Comparison of ENCODE assay signal across 13 mouse cellular contexts in the genomic region with DNA sequence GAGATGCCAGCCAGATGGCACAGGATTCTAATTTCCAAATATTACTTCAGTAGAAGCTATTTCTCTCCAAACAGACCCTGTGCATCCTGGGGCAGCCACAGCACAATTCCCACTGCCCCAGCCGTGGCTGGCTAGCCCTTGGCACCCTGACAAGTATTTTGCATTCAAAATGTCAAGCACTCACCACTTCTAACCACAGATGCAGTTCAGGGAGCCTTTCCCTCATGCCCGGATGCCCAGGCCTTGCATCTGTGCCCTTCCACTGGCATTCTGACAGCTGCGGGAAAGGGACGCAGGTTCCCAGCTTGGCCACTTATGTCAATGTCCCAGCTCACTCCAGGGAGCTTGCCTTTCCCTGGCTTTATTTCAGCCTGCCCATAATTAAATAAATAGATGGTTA.
DNase-seq lines count a peak whose midpoint lies in the region; ATAC-seq and TF ChIP-seq lines count a peak whose summit lies in the region.
"Had no signal": no experiment of that assay in that cellular context is flagged by ENCODE, and none has a peak within 500 bp of the region (broad histone marks: within the 10 kb centered on the region; RNA-seq: fewer than 3 reads in every experiment).

No protein-coding gene starts in this region.

- no peak for TF ChIP-seq CTCF in kidney, adult 2 months (conservative IDR thresholded peaks at IDR 0.05; ENCODE audit: insufficient read depth, insufficient read length, low read depth, low read length)

- TF ChIP-seq POLR2A in kidney, adult 2 months (IDR thresholded peaks at IDR 0.05; ENCODE audit: low read depth, low read length) = no peak

- H3K27ac ChIP-seq in kidney, adult 2 months (ENCODE audit: insufficient read depth, low read depth, low read length) = no peak overlapping the region
- H3K27ac ChIP-seq in kidney, embryonic 16.5 days (ENCODE audit: low read length) = no peak overlapping the region
- H3K27ac ChIP-seq: limb, embryonic 12.5 days had no signal

- H3K9ac ChIP-seq in kidney, embryonic 16.5 days (replicated peaks; ENCODE audit: low read length) = no peak overlapping the region
- H3K9ac ChIP-seq: limb, embryonic 12.5 days had no signal

- no peak for ATAC-seq in kidney, embryonic 16.5 days (ENCODE audit: low FRiP score, low TSS enrichment)

- H3K4me1 ChIP-seq in kidney, adult 2 months (ENCODE audit: control insufficient read depth, insufficient read depth, low read length) = no peaks in the 10 kb centered on the region
- H3K4me1 ChIP-seq in kidney, embryonic 16.5 days (ENCODE audit: insufficient read depth, low read length) = no peaks in the 10 kb centered on the region
- H3K4me1 ChIP-seq: limb, embryonic 12.5 days had no signal

- no peak overlapping the region for H3K4me3 ChIP-seq in kidney, adult 2 months (ENCODE audit: insufficient read depth, low read depth, low read length)
- H3K4me3 ChIP-seq in kidney, embryonic 16.5 days (ENCODE audit: low read length) = no peak overlapping the region
- H3K4me3 ChIP-seq: limb, embryonic 12.5 days had no signal

- H3K27me3 ChIP-seq in kidney, adult 2 months (replicated peaks; ENCODE audit: control insufficient read depth, insufficient read depth, low read length) = no peaks in the 10 kb centered on the region
- H3K27me3 ChIP-seq in kidney, embryonic 16.5 days (ENCODE audit: insufficient read depth, low read length) = no peaks in the 10 kb centered on the region
- H3K27me3 ChIP-seq: limb, embryonic 12.5 days had no signal

- no peak overlapping the region for H3K4me2 ChIP-seq in kidney, embryonic 16.5 days (replicated peaks; ENCODE audit: low read depth, low read length)
- H3K4me2 ChIP-seq: limb, embryonic 12.5 days had no signal

- 58% methylated on average over 4 of the region's 4 CpGs for WGBS in kidney, adult 2 months
- 66% methylated on average over 4 of the region's 4 CpGs for WGBS in kidney, embryonic 16.5 days

- peak; percentile 26 to 66 for DNase-seq in cerebellum, postnatal 4 days (ENCODE audit: low spot score in 2 of 2)
- DNase-seq in cerebellum, adult 8-10 months = no peak
- peak; percentile 22 for DNase-seq in kidney, adult 2 months
- peak; percentile 5 for DNase-seq in right cerebral cortex, postnatal 4 days
- DNase-seq in right cerebral cortex, postnatal 14 days = no peak
- DNase-seq in thymus, postnatal 4 days = no peak
- DNase-seq in urinary bladder, adult 2 months (ENCODE audit: low spot score) = no peak
- DNase-seq: heart, adult 18-20 months; lung, adult 2 months; spleen, adult 18-20 months; thymus, adult 18-20 months had no signal

- 0 out of 2 replicates have a peak, but pooled peaks cover 3% of the 10 kb centered on the region for H3K9me3 ChIP-seq in kidney, embryonic 16.5 days (ENCODE audit: low read length)

- no peaks in the 10 kb centered on the region for H3K36me3 ChIP-seq in kidney, adult 2 months (ENCODE audit: control insufficient read depth, insufficient read depth, low read length)
- H3K36me3 ChIP-seq in kidney, embryonic 16.5 days (ENCODE audit: insufficient read depth, low read length) = no peaks in the 10 kb centered on the region
- H3K36me3 ChIP-seq: limb, embryonic 12.5 days had no signal

Comparison
In these comparisons a context has a peak if more than half of its experiments do, and no peak if none do; other contexts are left out.
1. DNase-seq: peak in cerebellum, postnatal 4 days (2 of 2), kidney, adult 2 months (single experiment) and right cerebral cortex, postnatal 4 days (single experiment); none in cerebellum, adult 8-10 months (single experiment), right cerebral cortex, postnatal 14 days (single experiment), thymus, postnatal 4 days (single experiment) and urinary bladder, adult 2 months (single experiment).